Mouse (Mus musculus) T-cell, adult 2 months (primary cell): Measurements from ENCODE around the gene Dctn3.
A peak's percentile ranks its signal among the peaks of the same experiment; 100 is the strongest.
"Not testable (repeated sequence)": the region's sequence is repeated elsewhere in the genome, so short reads cannot be mapped to it uniquely, and the experiment has no call there.

Source experiments
- DNase-seq: peaks from one replicate; pipeline ENCODE4 v3.0.0; 2022; ENCODE audit warnings: low spot score

Dctn3 gene

GRCm38 (mm10) chr4:41737602-41738255, 14.8 kb upstream of the Dctn3 start:
- peak; percentile 80 for DNase-seq

GRCm38 (mm10) chr4:41731052-41731765, 8.2 kb upstream of the Dctn3 start, which contains the start of gene Arid3c:
TSS of gene Arid3c (minus strand) at chr4:41731142.
- DNase-seq, result no peak

- DNase-seq, result no peak
Measured at GRCm38 (mm10) chr4:41726826-41727621, 4.1 kb upstream of the Dctn3 start.

GRCm38 (mm10) chr4:41716834-41717233, 6.1 kb downstream of the Dctn3 start:
- no peak for DNase-seq

- peak; percentile 49 for DNase-seq
Measured at GRCm38 (mm10) chr4:41715596-41715995, 7.4 kb downstream of the Dctn3 start.

GRCm38 (mm10) chr4:41715082-41715481, 7.9 kb downstream of the Dctn3 start:
- DNase-seq, result no peak

GRCm38 (mm10) chr4:41714276-41714675, 8.7 kb downstream of the Dctn3 start:
- peak; percentile 42 for DNase-seq

- peak; percentile 71 for DNase-seq
Measured at GRCm38 (mm10) chr4:41713197-41714067, 9.5 kb downstream of the Dctn3 start, which contains the start of gene Rpp25l. TSS of gene Rpp25l (minus strand) at chr4:41713534.

- DNase-seq, result no peak
Measured at GRCm38 (mm10) chr4:41712421-41713196, 10.4 kb downstream of the Dctn3 start.

GRCm38 (mm10) chr4:41711705-41712375, 11.1 kb downstream of the Dctn3 start:
- no peak for DNase-seq

GRCm38 (mm10) chr4:41710229-41710628, 12.7 kb downstream of the Dctn3 start:
- no peak for DNase-seq

GRCm38 (mm10) chr4:41708192-41708745, 14.7 kb downstream of the Dctn3 start:
- DNase-seq, result peak; percentile 43

GRCm38 (mm10) chr4:41707011-41707535, 15.9 kb downstream of the Dctn3 start:
- DNase-seq, result peak; percentile 59

GRCm38 (mm10) chr4:41705922-41706754, 16.8 kb downstream of the Dctn3 start:
- no peak for DNase-seq

- DNase-seq, result no peak
Measured at GRCm38 (mm10) chr4:41704651-41705050, 18.3 kb downstream of the Dctn3 start.

- DNase-seq, result not testable (repeated sequence)
Measured at GRCm38 (mm10) chr4:41702226-41702625, 20.7 kb downstream of the Dctn3 start.

GRCm38 (mm10) chr4:41700224-41700623, 22.7 kb downstream of the Dctn3 start:
- DNase-seq, result not testable (repeated sequence)

- not testable (repeated sequence) for DNase-seq
Measured at GRCm38 (mm10) chr4:41699783-41700182, 23.2 kb downstream of the Dctn3 start, which contains the start of gene Il11ra1. TSS of gene Il11ra1 (plus strand) at chr4:41699989.
